Mouse (Mus musculus): ENCODE measurements around the gene Zfp644. TPM values are rescaled to one million over a fixed set of nuclear protein-coding genes. Genes with fewer than 3 reads are reported as not detected.

The Zfp644 gene
- polyA plus RNA-seq, 1 experiment from 2014 or later, result 77.6 TPM

Other genes with a start within 250 kb of the Zfp644 start
- 10.3 and 12.4 TPM in 2 replicates for gene Barhl2, start 239.1 kb downstream of the Zfp644 start, polyA plus RNA-seq (2014; fragmentation: Nextera tagmentation; extraction: Ambion mirVana)
- not detected in 2 replicates for gene Gm17304, start 88.2 kb downstream of the Zfp644 start, polyA plus RNA-seq (2014; fragmentation: Nextera tagmentation; extraction: Ambion mirVana)
- 5.4 and 6.2 TPM in 2 replicates for gene Hfm1, start 229.0 kb upstream of the Zfp644 start, polyA plus RNA-seq (2014; fragmentation: Nextera tagmentation; extraction: Ambion mirVana)